Mouse (Mus musculus) bone marrow macrophage, adult 2 months (primary cell): Measurements from ENCODE around the gene Ksr2.

Experiments used
- CTCF ChIP-seq: IDR thresholded peaks from 2 replicates; pipeline ENCODE4 v1.5.1; 2012; ENCODE audit warnings: low read depth, mild to moderate bottlenecking, low read length, moderate library complexity
- POLR2A ChIP-seq: IDR thresholded peaks from 2 replicates; pipeline ENCODE4 v1.6.1; 2012; ENCODE audit warnings: mild to moderate bottlenecking, low read depth, low read length, borderline replicate concordance

DNA sequence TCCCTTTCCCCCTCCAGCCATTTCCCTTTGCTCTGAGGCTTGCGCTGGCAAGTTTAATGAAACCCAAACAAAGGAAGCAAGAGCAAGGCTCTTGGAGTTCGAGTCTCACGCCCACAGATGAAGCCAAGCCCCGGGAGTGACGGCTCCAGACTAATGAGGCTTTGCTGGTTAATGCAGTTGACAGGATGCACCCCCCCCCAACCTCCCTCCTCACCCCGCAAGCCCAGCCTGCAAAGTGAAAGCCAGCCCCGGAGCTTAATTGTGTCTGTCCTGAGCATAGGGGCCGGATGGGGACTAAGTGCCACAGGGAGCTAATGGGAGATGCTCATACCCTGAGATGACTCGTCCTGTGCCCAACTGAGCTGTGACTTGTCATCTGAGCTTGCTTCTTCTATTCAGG lies 251.4 kb downstream of the Ksr2 start:
- TF ChIP-seq CTCF (no peak), POLR2A (no peak)
